Mouse (Mus musculus) testis, adult 2 months (tissue): ENCODE results near the gene Omp.

Source experiments
- CTCF ChIP-seq: fragments of 200-500 bp; IDR thresholded peaks from 2 replicates; pipeline ENCODE4 v1.5.1; 2012; ENCODE audit warnings: low read depth, mild to moderate bottlenecking, inconsistent platforms, low read length, moderate library complexity; ENCODE audit not compliant: control insufficient read depth, insufficient read depth, insufficient replicate concordance
- POLR2A ChIP-seq: fragments of 200-500 bp; IDR thresholded peaks from 2 replicates; pipeline ENCODE4 v1.6.1; 2012; ENCODE audit warnings: low read depth, mild to moderate bottlenecking, inconsistent platforms, low read length, moderate library complexity; ENCODE audit not compliant: control insufficient read depth

GRCm38 (mm10) chr7:98186637-98187036, 41.3 kb upstream of the Omp start:
- TF ChIP-seq POLR2A, result no peak
- no peak for TF ChIP-seq CTCF
